Mouse (Mus musculus) ES-E14 (cell line): Measurements from ENCODE around the gene Prickle1. TPM values are rescaled to one million over a fixed set of nuclear protein-coding genes. Genes with fewer than 3 reads are reported as not detected.

Experiments used
- DNase-seq: peaks from one replicate; pipeline ENCODE4 v3.0.0-alpha.2; 2013; ENCODE audit warnings: low read depth, low spot score
- H3K27ac ChIP-seq: 2 replicates; pipeline ENCODE4 v1.5.1; 2012; ENCODE audit warnings: low read depth, mild to moderate bottlenecking, low read length, moderate library complexity, mixed read lengths; ENCODE audit not compliant: poor library complexity, insufficient read depth, severe bottlenecking
- H3K36me3 ChIP-seq: 2 replicates; pipeline ENCODE4 v1.6.1; 2012; ENCODE audit warnings: mild to moderate bottlenecking, low read length, moderate library complexity, mixed read lengths; ENCODE audit not compliant: control insufficient read depth, poor library complexity, insufficient read depth, severe bottlenecking
- H3K4me1 ChIP-seq, 2 experiments: fragments of 150-350 bp in 1 of 2; sonication (generic) in 1 of 2; 2 replicates each; pipeline ENCODE4 v1.6.1; 2012; ENCODE audit warnings: low read length in 2 of 2, mild to moderate bottlenecking in 1 of 2, mixed read lengths in 1 of 2; ENCODE audit not compliant: control insufficient read depth in 2 of 2, insufficient read depth in 2 of 2, poor library complexity in 1 of 2
- H3K4me3 ChIP-seq, 2 experiments: fragments of 150-350 bp in 1 of 2; sonication (generic) in 1 of 2; 2 replicates each; pipeline ENCODE4 v1.5.1; 2012; ENCODE audit warnings: low read length in 2 of 2, low read depth in 1 of 2, mild to moderate bottlenecking in 1 of 2, mixed read lengths in 1 of 2; ENCODE audit not compliant: insufficient read depth in 1 of 2, poor library complexity in 1 of 2, severe bottlenecking in 1 of 2
- H3K9ac ChIP-seq: 2 replicates; pipeline ENCODE4 v1.6.1; 2012; ENCODE audit warnings: low read depth, mild to moderate bottlenecking, low read length, mixed read lengths; ENCODE audit not compliant: poor library complexity, insufficient read depth, severe bottlenecking
- H3K9me3 ChIP-seq: fragments of 150-350 bp; sonication (generic); 2 replicates; pipeline ENCODE4 v1.6.1; 2012; ENCODE audit warnings: low read depth, mild to moderate bottlenecking, low read length; ENCODE audit not compliant: control insufficient read depth, insufficient read depth
- CHD2 ChIP-seq: IDR thresholded peaks from 2 replicates; pipeline ENCODE4 v1.6.1; 2014; ENCODE audit warnings: mild to moderate bottlenecking, low read depth, low read length, inconsistent platforms
- HCFC1 ChIP-seq: IDR thresholded peaks from 2 replicates; pipeline ENCODE4 v1.6.1; 2012; ENCODE audit warnings: low read length, inconsistent platforms, borderline replicate concordance; ENCODE audit not compliant: insufficient read depth
- MAFK ChIP-seq: IDR thresholded peaks from 2 replicates; pipeline ENCODE4 v1.6.1; 2014; ENCODE audit warnings: mild to moderate bottlenecking, low read depth, low read length, inconsistent platforms; ENCODE audit not compliant: insufficient read depth
- ZC3H11A ChIP-seq: IDR thresholded peaks from 2 replicates; pipeline ENCODE4 v1.6.1; 2012; ENCODE audit warnings: low read depth, mild to moderate bottlenecking, inconsistent platforms, low read length, borderline replicate concordance
- ZNF384 ChIP-seq: IDR thresholded peaks from 2 replicates; pipeline ENCODE4 v1.6.1; 2012; ENCODE audit warnings: low read depth, low read length, inconsistent platforms
- in situ Hi-C, 2 experiments: fragments of 600-800 bp; cut with MboI; formaldehyde crosslinking; loops; one replicate each; pipeline ENCODE4 v1.15.1; 2025; ENCODE audit warnings: low sequenced_read_pairs in 2 of 2, inconsistent platforms in 1 of 2; ENCODE audit not compliant: unreplicated experiment in 2 of 2
- total RNA-seq: library from RNA; depleted of rRNA; stranded (reverse); fragments of 300-350 nt; gene quantifications from 2 replicates; pipeline ENCODE4 v1.2.3, GENCODE M21; 2012

The Prickle1 gene
- total RNA-seq, 1 experiment = 7.7 TPM

DNA sequence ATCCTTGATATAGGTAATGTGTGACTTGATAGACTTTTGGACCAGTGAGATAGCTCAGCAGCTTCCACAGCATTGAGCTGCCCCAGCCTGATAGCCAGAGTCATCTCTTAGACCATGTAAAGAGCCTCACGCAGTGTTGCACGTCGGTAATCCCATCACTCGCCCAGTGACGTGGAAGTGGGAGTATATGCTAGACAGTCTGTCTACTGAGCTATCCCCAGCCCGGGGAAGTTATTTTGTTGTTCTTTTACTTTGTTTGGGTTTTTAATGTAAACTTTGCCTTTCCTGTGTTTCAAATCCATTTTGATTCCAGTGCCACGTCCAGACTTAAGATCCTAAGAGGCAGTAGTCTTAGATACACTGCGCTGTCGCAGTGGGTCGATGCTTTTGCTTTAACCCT is 114.6 kb downstream of the Prickle1 start:
- no peaks in the 10 kb centered on the region for H3K9me3 ChIP-seq
- H3K9ac ChIP-seq = no peak overlapping the region
- in situ Hi-C loops = no loop called here
- no peak for TF ChIP-seq ZNF384
- TF ChIP-seq CHD2 = no peak
- no peak overlapping the region for H3K4me3 ChIP-seq
- no peak for DNase-seq
- H3K27ac ChIP-seq = no peak overlapping the region
- H3K4me1 ChIP-seq = no peaks in the 10 kb centered on the region
- no peaks in the 10 kb centered on the region for H3K36me3 ChIP-seq

- in situ Hi-C loops = no loop called here
- Histone ChIP-seq H3K9ac (no peak overlapping the region), H3K36me3 (no peaks in the 10 kb centered on the region), H3K27ac (no peak overlapping the region), H3K9me3 (no peaks in the 10 kb centered on the region), H3K4me1 (no peaks in the 10 kb centered on the region), H3K4me3 (no peak overlapping the region)
- DNase-seq = no peak
- TF ChIP-seq ZC3H11A (no peak), ZNF384 (no peak), CHD2 (no peak), HCFC1 (no peak), MAFK (no peak)
These were observed 116.2 kb downstream of the Prickle1 start for GRCm38 (mm10) chr15:93479445-93479844.

DNA sequence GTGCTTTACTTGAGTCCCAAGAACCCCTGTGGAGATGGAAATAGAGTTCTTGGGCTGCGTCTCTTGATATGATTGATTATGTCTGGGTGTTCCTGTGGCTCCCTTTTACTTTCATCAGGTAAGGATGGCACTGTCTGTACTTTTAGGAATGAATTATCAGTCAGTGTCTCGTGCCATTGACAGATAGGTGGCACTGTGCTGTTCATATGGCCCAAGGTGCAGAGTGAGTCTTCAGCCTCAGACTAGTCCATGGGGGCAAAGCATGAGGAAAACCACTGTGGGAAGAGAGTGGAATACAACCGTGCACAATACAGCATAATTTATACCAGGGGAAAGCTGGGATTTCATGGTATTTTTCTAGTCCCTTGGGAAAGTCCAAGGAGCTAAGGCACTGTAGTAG is 117.0 kb downstream of the Prickle1 start:
- Histone ChIP-seq H3K4me1 (no peaks in the 10 kb centered on the region), H3K9me3 (no peaks in the 10 kb centered on the region), H3K4me3 (no peak overlapping the region), H3K36me3 (peaks cover 1% of the 10 kb centered on the region; the same call in 1 of the 2 replicates), H3K9ac (no peak overlapping the region), H3K27ac (no peak overlapping the region)
- DNase-seq = no peak
- in situ Hi-C loops = no loop called here
- TF ChIP-seq ZC3H11A (no peak), MAFK (no peak), CHD2 (no peak), HCFC1 (no peak), ZNF384 (no peak)

GRCm38 (mm10) chr15:93477729-93478128 is 118.0 kb downstream of the Prickle1 start:
- DNase-seq = no peak
- Histone ChIP-seq H3K9me3 (no peaks in the 10 kb centered on the region), H3K27ac (no peak overlapping the region), H3K4me3 (no peak overlapping the region), H3K36me3 (peaks cover 2% of the 10 kb centered on the region; the same call in 1 of the 2 replicates), H3K4me1 (no peaks in the 10 kb centered on the region), H3K9ac (no peak overlapping the region)
- no peak for TF ChIP-seq CHD2
- no peak for TF ChIP-seq MAFK
- no peak for TF ChIP-seq ZNF384
- TF ChIP-seq HCFC1 = no peak
- no peak for TF ChIP-seq ZC3H11A
- in situ Hi-C loops = no loop called here

- no peak overlapping the region for H3K27ac ChIP-seq
- peaks cover 2% of the 10 kb centered on the region; the same call in 1 of the 2 replicates for H3K36me3 ChIP-seq
- H3K4me1 ChIP-seq = no peaks in the 10 kb centered on the region
- DNase-seq = no peak
- no peak overlapping the region for H3K4me3 ChIP-seq
- no peak for TF ChIP-seq CHD2
- TF ChIP-seq ZC3H11A = no peak
- TF ChIP-seq HCFC1 = no peak
- TF ChIP-seq MAFK = no peak
- TF ChIP-seq ZNF384 = no peak
- no peaks in the 10 kb centered on the region for H3K9me3 ChIP-seq
- H3K9ac ChIP-seq = no peak overlapping the region
- in situ Hi-C loops = no loop called here
These were observed 120.0 kb downstream of the Prickle1 start for GRCm38 (mm10) chr15:93475688-93476087.
